Mouse (Mus musculus) heart, embryonic 13.5 days (tissue): ENCODE data around the gene Akr1c21. TPM values are rescaled to one million over a fixed set of nuclear protein-coding genes. Genes with fewer than 3 reads are reported as not detected.
"Not testable (repeated sequence)": the region's sequence is repeated elsewhere in the genome, so short reads cannot be mapped to it uniquely, and the experiment has no call there.

ENCODE experiments used
- ATAC-seq: fragments of 200-750 bp; cut with Nextera tagmentation; 2 replicates; pipeline ENCODE4 v1.8.0; 2017; ENCODE audit warnings: moderate TSS enrichment; ENCODE audit not compliant: insufficient number of reproducible peaks, low FRiP score, low TSS enrichment; ENCODE audit errors: extremely low read depth
- H3K27ac ChIP-seq: fragments of 300-500 bp; sonication (generic); replicated peaks from 2 replicates; pipeline ENCODE4 v1.5.1; 2015; ENCODE audit warnings: moderate library complexity, mild to moderate bottlenecking, inconsistent platforms
- H3K27me3 ChIP-seq: fragments of 300-500 bp; sonication (generic); replicated peaks from 2 replicates; pipeline ENCODE4 v1.6.1; 2015; ENCODE audit warnings: mild to moderate bottlenecking, inconsistent platforms
- H3K36me3 ChIP-seq: fragments of 300-500 bp; sonication (generic); 2 replicates; pipeline ENCODE4 v1.6.1; 2015; ENCODE audit warnings: mild to moderate bottlenecking, inconsistent platforms
- H3K4me1 ChIP-seq: fragments of 300-500 bp; sonication (generic); 2 replicates; pipeline ENCODE4 v1.6.1; 2015; ENCODE audit warnings: inconsistent platforms
- H3K4me2 ChIP-seq: fragments of 300-500 bp; sonication (generic); 2 replicates; pipeline ENCODE4 v1.6.1; 2015; ENCODE audit warnings: inconsistent platforms, mild to moderate bottlenecking, moderate library complexity
- H3K4me3 ChIP-seq: fragments of 300-500 bp; sonication (generic); 2 replicates; pipeline ENCODE4 v1.5.1; 2015; ENCODE audit warnings: moderate library complexity, mild to moderate bottlenecking, inconsistent platforms
- H3K9ac ChIP-seq: fragments of 300-500 bp; sonication (generic); 2 replicates; pipeline ENCODE4 v1.6.1; 2015; ENCODE audit warnings: inconsistent platforms, mild to moderate bottlenecking, moderate library complexity
- H3K9me3 ChIP-seq: fragments of 300-500 bp; sonication (generic); 2 replicates; pipeline ENCODE4 v1.6.1; 2016; ENCODE audit warnings: inconsistent platforms
- WGBS: fragments of 180-500 bp; shearing (Covaris S2); methylation state at CpG from one replicate; pipeline ENCODE4 v1.1.7; 2015; ENCODE audit warnings: mixed read lengths; 5-methylcytosine and 5-hydroxymethylcytosine counted together
- polyA plus RNA-seq: library from polyadenylated mRNA; unstranded; fragments of >200 nt; fragmentation: Nextera tagmentation; extraction: Ambion mirVana; gene quantifications from 2 replicates; pipeline ENCODE4 v1.2.1, GENCODE M21; 2015

Gene Akr1c21
- polyA plus RNA-seq = not detected in 2 replicates

DNA sequence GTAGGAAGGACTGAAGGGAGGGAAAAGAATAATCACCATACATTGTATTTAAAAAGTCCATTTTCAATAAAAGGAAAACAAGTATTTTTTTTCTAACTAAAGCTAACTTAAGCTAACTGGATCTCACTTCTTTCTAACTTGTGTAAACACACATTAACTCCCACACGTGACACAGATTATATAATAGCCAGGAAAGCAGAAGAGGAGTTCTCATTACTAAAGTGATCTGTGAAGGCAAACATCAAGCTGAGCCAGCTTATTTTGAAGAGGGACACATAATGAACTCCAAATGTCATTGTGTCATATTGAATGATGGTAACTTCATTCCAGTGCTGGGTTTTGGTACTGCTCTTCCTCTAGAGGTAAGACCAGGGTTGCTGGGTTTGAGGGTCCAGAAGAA, at the start of gene Akr1c21:
Gene Akr1c21 (plus strand): TSS at position 205 of the 400 bp plus-strand sequence.
- no peaks in the 10 kb centered on the region for H3K4me1 ChIP-seq
- H3K9me3 ChIP-seq = no peaks in the 10 kb centered on the region
- WGBS = 55% methylated on average over 1 of the region's 1 CpGs
- no peak within 1 kb of the TSS for H3K4me2 ChIP-seq
- no peak for ATAC-seq
- no peak within 1 kb of the TSS for H3K4me3 ChIP-seq
- H3K27ac ChIP-seq = no peak within 1 kb of the TSS
- no peaks in the 10 kb centered on the region for H3K36me3 ChIP-seq
- H3K27me3 ChIP-seq = no peaks in the 10 kb centered on the region
- no peak within 1 kb of the TSS for H3K9ac ChIP-seq

DNA sequence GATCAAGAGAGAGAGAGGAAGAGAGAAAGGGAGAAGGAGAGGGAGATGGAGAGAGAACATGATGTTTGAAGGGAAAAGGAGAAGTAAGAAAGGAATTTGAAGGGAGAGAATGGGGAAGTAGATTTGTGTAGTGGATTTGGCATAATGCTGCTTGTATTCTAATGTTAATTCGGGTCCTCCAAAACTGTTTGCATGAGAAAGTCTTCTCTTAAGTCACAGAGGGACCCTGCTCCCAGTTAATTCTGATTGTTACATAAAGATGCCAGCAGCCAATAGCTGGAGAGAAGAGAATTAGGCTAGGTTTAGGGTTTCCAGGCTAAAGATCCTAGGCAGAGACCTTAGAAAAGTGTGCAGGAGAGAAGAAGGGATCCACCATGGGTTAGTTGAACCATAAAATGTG, 14.7 kb upstream of the Akr1c21 start:
- Histone ChIP-seq H3K4me2 (no peak overlapping the region), H3K4me1 (no peaks in the 10 kb centered on the region), H3K27me3 (no peaks in the 10 kb centered on the region)

DNA sequence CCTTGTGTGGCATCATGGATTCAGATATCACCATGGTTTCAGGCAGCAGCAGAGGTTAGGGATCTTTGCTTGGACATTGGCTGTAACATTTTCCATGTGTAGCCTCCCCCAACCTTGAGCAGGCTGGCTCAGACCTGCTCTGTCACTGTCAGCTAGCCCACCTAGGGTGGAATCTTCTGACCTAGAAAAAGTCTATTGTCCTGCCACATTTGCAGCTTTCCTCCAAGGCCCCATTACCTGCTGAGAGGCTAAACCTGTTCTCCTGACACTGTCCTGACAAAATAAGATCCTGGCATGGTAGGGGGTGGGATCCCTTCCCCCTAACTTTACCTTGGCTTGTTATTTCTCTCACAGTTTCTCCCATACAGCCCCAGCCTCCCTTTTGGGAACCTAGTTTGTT, 13.4 kb upstream of the Akr1c21 start:
- Histone ChIP-seq H3K27ac (no peak overlapping the region), H3K4me2 (no peak overlapping the region), H3K4me1 (no peaks in the 10 kb centered on the region), H3K9ac (no peak overlapping the region), H3K36me3 (no peaks in the 10 kb centered on the region), H3K9me3 (no peaks in the 10 kb centered on the region), H3K4me3 (no peak overlapping the region), H3K27me3 (no peaks in the 10 kb centered on the region)
- ATAC-seq = no peak

More for the DNA sequence above, 14.7 kb upstream of the Akr1c21 start:
- H3K9ac ChIP-seq = no peak overlapping the region
- ATAC-seq = no peak
- 68% methylated on average over 1 of the region's 1 CpGs for WGBS
- no peak overlapping the region for H3K4me3 ChIP-seq
- H3K36me3 ChIP-seq = no peaks in the 10 kb centered on the region
- H3K9me3 ChIP-seq = no peaks in the 10 kb centered on the region
- no peak overlapping the region for H3K27ac ChIP-seq

DNA sequence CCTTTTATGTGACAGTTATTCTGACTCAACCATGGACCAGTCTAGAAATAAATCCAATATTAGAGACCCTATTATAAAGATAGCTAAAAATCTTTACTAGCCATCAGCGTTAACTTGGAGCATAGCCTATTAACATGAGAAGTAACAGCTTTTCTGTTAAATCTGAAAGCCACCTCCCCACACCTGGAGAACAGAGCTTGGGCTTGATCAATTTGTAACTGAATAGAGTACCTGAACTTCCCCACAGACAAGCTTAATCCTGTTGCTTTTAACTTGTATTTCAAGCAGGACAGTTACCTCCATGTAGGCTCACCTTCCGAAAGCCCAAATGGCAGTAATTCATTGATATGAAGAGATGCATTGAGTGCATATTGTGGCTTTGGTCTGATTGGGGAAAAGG, 7.9 kb upstream of the Akr1c21 start:
- no peaks in the 10 kb centered on the region for H3K36me3 ChIP-seq
- no peaks in the 10 kb centered on the region for H3K27me3 ChIP-seq
- H3K4me3 ChIP-seq = no peak overlapping the region
- no peak overlapping the region for H3K4me2 ChIP-seq
- 74% methylated on average over 2 of the region's 2 CpGs for WGBS
- peaks cover 9% of the 10 kb centered on the region; the same call in 1 of the 2 replicates for H3K9me3 ChIP-seq
- ATAC-seq = no peak
- H3K4me1 ChIP-seq = no peaks in the 10 kb centered on the region
- H3K27ac ChIP-seq = no peak overlapping the region
- H3K9ac ChIP-seq = no peak overlapping the region

DNA sequence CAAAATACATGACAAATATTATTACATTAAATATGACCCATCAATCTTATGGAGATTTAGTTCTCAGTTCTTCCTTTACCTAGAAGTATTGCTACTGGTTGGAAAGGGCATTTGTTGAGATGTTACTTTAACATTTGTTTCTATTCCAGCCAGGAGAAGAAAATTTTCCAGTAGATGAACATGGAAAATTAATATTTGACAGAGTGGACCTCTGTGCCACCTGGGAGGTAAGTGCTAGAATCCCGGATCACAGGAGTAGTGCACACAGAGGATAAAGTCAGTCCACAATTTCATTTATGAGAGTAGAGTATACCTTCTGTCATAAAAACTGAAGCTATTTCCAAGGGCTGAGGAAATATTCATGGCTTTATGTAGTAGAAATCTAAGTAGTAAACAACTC, 3.0 kb downstream of the Akr1c21 start:
- H3K4me1 ChIP-seq = no peaks in the 10 kb centered on the region
- no peak for ATAC-seq
- H3K9ac ChIP-seq = no peak overlapping the region
- WGBS = 78% methylated on average over 1 of the region's 1 CpGs
- H3K27ac ChIP-seq = no peak overlapping the region
- no peaks in the 10 kb centered on the region for H3K36me3 ChIP-seq
- no peak overlapping the region for H3K4me3 ChIP-seq
- no peak overlapping the region for H3K4me2 ChIP-seq
- H3K9me3 ChIP-seq = no peaks in the 10 kb centered on the region
- H3K27me3 ChIP-seq = no peaks in the 10 kb centered on the region

DNA sequence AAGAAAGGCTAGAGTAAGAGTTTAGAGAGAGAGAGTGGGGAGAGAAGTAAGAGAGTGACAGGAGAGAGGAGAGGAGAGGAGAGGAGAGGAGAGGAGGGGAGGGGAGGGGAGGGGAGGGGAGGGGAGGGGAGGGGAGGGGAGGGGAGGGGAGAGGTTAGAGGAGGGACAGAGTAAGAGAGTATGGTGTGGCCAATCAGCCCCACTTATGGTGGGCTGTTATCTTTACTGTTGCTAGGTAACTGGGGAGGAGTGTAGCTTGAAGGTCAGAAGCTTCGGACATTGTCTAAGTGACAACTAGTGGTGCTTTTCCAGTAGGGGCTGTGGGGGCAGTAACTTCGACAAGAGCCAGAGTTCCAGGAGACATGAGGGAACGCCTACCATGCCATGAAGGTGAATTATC, 29.6 kb downstream of the Akr1c21 start:
- H3K9me3 ChIP-seq, H3K27me3 ChIP-seq, H3K4me2 ChIP-seq, H3K4me3 ChIP-seq, ATAC-seq, H3K9ac ChIP-seq, H3K27ac ChIP-seq, H3K4me1 ChIP-seq: not testable (repeated sequence)
- 38% methylated on average over 3 of the region's 3 CpGs for WGBS
- H3K36me3 ChIP-seq = peaks cover 54% of the 10 kb centered on the region

DNA sequence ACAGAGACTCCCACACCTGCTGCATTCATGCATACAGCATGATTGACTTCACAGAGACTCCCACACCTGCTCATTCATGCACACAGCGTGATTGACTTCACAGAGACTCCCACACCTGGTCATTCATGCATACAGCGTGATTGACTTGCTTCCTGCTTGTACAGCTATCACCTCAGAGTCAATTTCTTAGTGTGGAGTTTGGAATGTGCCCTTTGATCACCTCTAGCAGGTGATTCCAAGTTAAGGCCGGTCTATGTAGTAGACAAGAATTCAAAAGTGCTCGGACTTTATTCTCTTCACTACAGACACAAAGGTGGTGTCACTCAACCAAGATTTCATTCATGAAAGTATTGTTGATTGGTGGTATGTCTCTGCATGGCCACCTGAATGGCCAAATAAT, 32.9 kb downstream of the Akr1c21 start:
- 73% methylated on average over 4 of the region's 4 CpGs for WGBS
- Histone ChIP-seq H3K9ac (no peak overlapping the region), H3K4me2 (no peak overlapping the region)

DNA sequence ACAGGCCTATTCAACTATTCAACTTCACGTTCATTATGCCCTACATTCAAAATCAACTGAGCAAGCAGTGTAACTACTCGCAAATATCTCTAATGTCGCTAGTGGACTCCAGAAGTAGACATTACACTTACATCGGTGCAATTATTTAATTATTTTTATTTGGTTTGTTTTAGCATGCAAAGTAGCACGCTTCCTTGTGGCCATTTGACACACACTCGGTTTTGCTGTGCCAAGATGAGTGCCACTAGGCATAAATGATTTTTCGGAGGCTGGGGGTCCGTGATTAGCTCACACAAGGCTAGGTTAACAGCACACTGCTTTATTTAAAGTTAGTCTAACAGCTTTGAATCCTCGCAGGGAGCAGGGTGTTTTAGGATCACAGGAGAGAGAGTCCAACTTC, 34.7 kb downstream of the Akr1c21 start:
- H3K36me3 ChIP-seq = peaks cover 8% of the 10 kb centered on the region; the same call in 1 of the 2 replicates
- no peaks in the 10 kb centered on the region; the same call in 1 of the 2 replicates for H3K4me1 ChIP-seq
- ATAC-seq = no peak
- WGBS = 22% methylated on average over 9 of the region's 9 CpGs
- H3K27ac ChIP-seq = peak overlapping the region; percentile 74
- no peaks in the 10 kb centered on the region for H3K27me3 ChIP-seq
- peak overlapping the region; percentile 77 for H3K4me2 ChIP-seq
- H3K9me3 ChIP-seq = no peaks in the 10 kb centered on the region
- H3K9ac ChIP-seq = peak overlapping the region; percentile 89
- H3K4me3 ChIP-seq = peak overlapping the region; percentile 76

More for the DNA sequence above, 32.9 kb downstream of the Akr1c21 start:
- no peak for ATAC-seq
- H3K4me1 ChIP-seq = no peaks in the 10 kb centered on the region; the same call in 1 of the 2 replicates
- peaks cover 20% of the 10 kb centered on the region for H3K36me3 ChIP-seq
- H3K4me3 ChIP-seq = no peak overlapping the region
- no peak overlapping the region for H3K27ac ChIP-seq
- H3K27me3 ChIP-seq = no peaks in the 10 kb centered on the region
- H3K9me3 ChIP-seq = no peaks in the 10 kb centered on the region

DNA sequence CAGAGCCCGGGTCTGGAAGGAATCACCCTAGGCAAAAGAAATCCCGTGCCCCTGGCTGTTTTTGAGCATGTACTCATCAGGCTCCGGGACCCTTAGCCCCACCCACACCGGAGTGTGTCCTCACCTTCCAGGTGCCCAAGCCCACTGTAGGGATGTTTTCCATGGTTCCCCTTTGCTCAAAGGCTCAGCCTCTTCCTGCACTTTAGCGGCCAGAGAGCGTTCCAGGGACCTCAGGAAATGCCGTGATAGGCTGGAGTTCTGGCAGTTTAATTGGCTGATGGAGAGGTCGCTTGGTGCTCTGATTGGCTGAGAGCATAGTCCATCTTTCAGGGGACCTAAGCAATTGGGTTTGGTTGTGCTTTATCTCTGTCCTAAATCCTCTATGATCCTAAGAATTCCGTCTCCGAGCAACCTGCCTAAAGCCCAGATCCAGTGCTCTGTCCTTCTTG, 35.1 kb downstream of the Akr1c21 start, which contains the start of gene Akr1e1:
Gene Akr1e1 (minus strand): TSS at position 214 of the 449 bp plus-strand sequence.
- Histone ChIP-seq H3K9me3 (no peaks in the 10 kb centered on the region), H3K27ac (peak within 1 kb of the TSS; percentile 74), H3K4me1 (no peaks in the 10 kb centered on the region; the same call in 1 of the 2 replicates), H3K4me3 (peak within 1 kb of the TSS; percentile 76), H3K27me3 (no peaks in the 10 kb centered on the region), H3K9ac (peak within 1 kb of the TSS; percentile 89), H3K4me2 (peak within 1 kb of the TSS; percentile 77), H3K36me3 (0 out of 2 replicates have a peak, but pooled peaks cover 4% of the 10 kb centered on the region)
- WGBS = 5% methylated on average over 10 of the region's 10 CpGs
- peak; percentile 99 for ATAC-seq

DNA sequence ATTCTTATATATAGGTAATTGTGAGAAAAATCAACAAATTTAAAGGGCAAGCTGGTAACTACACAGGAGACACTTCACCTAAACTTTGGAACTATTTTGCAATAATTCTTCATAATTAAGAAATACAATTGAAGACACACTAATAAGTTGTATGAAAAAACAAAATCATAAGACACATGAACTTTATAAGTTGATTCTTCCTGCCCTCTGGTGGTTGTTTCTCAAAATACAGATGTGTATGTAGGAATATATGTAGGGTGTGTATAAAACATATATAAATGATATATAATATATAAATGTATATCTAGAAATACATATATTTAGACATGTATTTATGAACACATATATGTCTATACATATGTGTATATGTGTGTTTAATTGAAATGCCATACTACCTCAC, 37.0 kb downstream of the Akr1c21 start:
- Histone ChIP-seq H3K4me1 (no peaks in the 10 kb centered on the region; the same call in 1 of the 2 replicates), H3K27ac (no peak overlapping the region), H3K9me3 (no peaks in the 10 kb centered on the region), H3K4me2 (no peak overlapping the region), H3K27me3 (no peaks in the 10 kb centered on the region), H3K9ac (no peak overlapping the region), H3K36me3 (no peaks in the 10 kb centered on the region), H3K4me3 (no peak overlapping the region)
- ATAC-seq = no peak
